Mouse (Mus musculus) ES-E14 (cell line): ENCODE data around the gene Efl1.

ENCODE experiments used
- CHD2 ChIP-seq: IDR thresholded peaks from 2 replicates; pipeline ENCODE4 v1.6.1; 2014; ENCODE audit warnings: mild to moderate bottlenecking, low read depth, low read length, inconsistent platforms
- HCFC1 ChIP-seq: IDR thresholded peaks from 2 replicates; pipeline ENCODE4 v1.6.1; 2012; ENCODE audit warnings: low read length, inconsistent platforms, borderline replicate concordance; ENCODE audit not compliant: insufficient read depth
- MAFK ChIP-seq: IDR thresholded peaks from 2 replicates; pipeline ENCODE4 v1.6.1; 2014; ENCODE audit warnings: mild to moderate bottlenecking, low read depth, low read length, inconsistent platforms; ENCODE audit not compliant: insufficient read depth
- ZC3H11A ChIP-seq: IDR thresholded peaks from 2 replicates; pipeline ENCODE4 v1.6.1; 2012; ENCODE audit warnings: low read depth, mild to moderate bottlenecking, inconsistent platforms, low read length, borderline replicate concordance

DNA sequence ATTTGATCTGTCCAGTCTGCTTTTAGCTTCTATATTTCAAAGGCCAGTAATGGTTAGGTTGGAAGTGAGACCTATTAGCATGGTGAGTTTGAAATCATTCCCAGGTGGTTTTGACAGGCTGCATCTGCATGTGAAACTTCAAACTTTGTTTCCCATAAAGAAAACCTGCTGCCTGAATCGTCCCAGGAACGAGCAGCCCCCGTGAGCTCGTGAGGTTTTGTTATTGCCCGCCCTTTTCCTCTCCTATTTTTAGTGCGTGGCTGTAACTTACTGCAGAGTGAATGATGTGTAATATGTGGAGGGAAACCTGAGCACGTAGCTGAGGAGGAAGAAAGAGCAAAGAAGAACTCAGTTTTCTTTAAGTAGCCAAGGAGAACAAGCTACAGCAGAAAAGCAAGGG is 72.5 kb downstream of the Efl1 start:
- TF ChIP-seq ZC3H11A (no peak), HCFC1 (no peak), CHD2 (no peak), MAFK (no peak)
